Mouse (Mus musculus): ENCODE data around the gene Fam196b.
A peak's percentile ranks its signal among the peaks of the same experiment; 100 is the strongest.

Fam196b gene

DNA sequence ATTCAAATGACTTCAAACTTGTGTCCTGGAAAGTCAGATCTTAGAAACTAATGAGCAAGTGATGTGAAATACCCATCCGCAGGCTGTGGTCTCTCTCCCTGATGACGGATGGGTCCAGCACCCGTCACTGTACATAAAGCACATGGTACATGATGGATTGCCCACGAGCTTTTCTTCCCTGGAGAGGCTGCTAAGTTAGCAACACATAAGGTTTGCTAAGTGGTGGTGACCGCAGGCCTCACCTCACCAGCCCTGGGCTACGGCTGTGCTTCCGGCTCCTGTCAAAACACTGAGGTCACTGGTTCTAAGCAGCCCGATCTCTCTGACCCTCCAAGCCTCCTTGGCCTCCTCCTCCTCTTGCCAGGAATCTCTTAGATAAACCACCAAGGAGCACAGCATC is 91.7 kb downstream of the Fam196b start:
- no peak for DNase-seq (ENCODE audit: low spot score)

DNA sequence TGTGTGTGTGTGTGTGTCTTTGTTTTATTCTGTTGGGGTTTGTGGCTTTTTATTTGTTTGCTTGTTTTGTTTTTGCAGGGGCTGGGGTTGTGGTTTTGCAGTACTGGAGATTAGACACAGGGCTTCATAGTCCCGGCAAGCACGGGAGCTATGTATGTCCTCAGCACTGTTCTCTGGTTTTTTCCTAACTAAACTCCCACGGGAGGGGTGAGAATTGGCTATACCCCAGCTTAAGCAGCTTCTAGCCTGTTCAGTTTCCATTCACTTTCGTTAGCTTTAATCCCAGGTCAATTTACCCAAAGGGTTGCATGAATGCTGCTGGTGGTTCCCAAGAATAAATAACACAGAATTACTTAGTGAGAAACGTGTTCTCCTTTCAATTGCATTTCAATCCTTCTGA is 92.2 kb downstream of the Fam196b start:
- DNase-seq (ENCODE audit: low spot score): no peak

DNA sequence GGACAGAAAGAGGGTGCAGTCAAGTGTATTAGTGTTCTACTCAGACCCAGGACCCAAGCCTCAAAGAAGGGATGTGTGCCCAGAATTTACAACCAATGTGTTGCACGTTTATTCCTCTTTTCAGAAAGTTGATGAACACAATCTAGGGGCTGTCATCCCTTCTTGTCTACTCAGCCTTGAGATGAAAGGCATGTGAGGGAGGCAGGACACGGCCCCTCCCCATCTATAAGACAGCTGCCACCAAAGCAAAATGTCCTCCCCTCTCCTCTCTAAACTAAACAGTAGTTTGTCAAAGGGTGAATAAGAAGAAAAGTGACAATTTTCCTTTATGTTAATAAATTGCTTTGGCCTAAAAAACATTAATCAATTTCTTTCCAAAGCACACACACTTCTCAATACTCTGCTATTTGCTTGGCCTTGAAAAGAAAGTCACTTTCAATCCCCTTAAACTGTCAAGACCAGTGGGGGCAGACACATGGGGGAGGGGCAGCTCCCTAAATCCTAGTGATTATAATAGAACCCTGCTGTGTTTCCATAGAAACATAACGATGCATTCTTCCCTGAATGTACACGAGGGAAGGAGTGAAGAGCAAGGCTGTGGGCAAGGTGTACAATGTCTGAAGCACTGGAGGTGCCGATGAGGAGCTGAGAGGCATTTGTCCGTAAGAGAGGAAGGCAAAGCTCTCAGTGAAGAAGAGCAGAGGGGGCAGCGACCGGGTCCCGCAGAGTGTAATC is 101.4 kb downstream of the Fam196b start:
- no peak for DNase-seq (ENCODE audit: low spot score)

DNA sequence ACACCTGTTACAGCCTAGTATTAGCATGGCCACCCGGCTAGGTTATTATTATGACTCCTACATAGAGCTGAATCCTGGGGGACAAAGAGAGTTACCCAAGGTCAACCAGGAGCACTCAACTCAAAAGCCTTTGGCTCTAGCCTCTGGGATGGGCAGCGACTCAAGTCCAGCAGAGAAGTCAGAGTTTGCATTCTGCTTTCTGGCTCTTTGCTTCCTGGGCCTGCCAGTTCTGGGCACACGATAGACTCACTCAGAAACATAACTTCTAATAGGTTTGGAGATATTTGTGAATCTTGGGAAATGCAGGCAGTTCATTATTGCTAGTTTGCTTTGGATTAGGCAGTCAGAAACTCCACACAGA is 102.0 kb downstream of the Fam196b start:
- no peak for DNase-seq (ENCODE audit: low spot score)

DNA sequence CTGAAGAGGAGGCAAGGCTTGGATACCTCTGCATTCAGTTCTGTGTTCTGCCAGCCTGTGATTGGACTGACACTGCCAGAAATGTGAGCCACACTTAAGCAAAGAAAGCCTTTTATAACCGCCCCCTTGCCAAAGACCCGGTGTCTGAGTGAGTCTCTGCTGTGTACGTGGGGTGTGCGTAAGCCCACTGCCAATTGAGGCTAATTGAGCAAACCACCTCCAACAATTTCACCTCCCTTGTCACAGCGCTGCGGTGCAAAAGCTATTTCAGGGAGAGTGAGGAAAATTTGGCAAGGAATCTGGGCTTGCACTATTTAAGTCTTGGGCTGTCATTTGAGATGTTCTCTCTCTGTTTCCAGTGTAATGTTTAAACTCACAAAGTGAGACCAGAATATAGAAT is 106.4 kb downstream of the Fam196b start:
- DNase-seq (ENCODE audit: low spot score): no peak

DNA sequence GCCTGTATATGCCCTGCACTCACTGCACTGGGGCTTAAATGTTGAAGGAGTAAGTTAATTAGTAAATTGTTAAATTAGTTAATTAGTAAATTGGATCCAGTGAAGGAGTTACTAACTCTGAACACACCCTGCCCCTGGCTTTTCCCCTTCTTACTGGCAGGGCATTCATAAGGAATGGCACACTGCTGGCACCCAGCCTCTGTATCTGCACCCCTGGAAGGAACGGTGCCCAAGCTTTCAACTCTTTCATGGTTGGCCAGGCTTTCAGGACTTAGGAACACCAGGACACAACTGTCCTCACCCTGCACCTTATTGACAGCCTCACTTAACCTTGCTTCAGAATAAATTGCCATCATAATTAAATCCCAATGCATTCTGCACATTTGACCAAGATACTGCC is 109.9 kb downstream of the Fam196b start:
- no peak for DNase-seq (ENCODE audit: low spot score)

DNA sequence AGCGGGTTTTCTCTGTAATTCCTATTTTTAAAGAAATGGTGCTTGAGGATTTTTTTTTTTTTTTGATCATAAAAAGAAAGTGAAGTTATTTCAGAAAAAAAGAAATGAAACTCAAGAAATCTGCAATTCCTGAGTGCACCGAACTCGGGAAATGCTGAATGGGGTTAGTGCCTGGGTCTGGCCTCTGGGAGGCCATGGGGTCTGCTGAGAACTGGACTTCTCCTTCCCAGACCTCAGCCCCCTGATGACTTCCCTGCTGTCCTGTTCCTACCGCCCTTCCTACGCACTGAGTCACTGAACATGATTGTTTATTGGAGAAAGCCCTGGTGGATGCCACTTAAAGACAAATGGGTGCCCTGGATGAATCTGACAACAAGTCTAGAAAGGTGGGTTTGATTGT is 112.6 kb downstream of the Fam196b start:
- no peak for DNase-seq (ENCODE audit: low spot score)

DNA sequence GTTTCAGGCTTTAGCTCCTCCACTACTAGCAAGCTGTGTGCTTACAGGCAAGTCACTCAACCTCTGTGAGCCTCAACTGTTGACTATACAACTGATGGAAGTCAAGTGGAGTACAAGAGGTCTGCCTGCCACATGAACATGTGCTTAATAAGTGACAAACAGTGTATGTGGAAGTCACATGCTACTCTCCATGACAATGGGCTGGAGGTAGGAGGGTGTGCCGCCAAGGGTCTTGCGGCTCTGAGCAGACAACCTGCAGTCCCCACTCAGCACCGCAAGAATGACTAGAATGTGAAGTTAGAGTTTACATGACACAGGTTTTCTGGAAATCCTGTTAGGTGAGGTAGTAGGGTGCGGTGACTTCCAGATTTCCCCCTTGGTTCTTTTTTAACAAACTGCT is 116.3 kb downstream of the Fam196b start:
- no peak for DNase-seq (ENCODE audit: low spot score)

DNA sequence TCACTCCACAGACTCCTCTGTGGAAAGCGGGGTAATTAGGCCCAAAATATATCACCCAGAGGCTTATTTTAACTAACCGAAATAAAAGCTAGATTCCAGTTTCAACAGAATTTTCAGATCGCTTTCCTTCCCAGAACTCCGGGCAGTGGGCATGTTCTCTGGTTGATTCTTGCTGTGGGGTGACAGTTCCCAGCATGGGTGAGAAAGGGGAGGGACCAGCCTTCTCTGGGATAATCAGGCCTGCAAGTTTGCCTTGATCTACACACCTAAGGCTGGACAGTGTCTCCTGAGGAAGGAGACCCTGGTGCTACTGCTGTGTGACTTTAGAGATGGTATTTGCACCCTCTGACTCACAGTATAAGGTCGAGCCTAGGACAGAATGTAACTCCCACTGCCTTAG is 116.7 kb downstream of the Fam196b start:
- no peak for DNase-seq (ENCODE audit: low spot score)

DNA sequence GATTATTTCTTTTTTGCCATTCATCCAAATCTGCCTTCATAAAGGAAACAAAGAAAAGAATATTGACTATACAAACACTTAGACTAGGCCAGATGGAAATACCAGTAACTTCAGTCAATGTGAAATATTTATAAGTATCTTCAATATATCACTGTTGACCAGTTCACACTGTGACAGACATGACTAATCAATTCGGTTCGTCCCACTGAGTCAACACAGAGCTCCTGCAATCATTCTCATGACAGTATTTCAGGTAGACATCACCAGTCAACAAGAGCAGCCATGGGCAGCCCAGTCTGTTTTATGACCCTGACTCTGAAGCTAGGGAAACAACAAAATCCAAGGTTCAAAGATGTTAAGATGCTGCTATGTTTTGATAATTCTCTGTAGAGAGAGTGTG is 117.4 kb downstream of the Fam196b start:
- no peak for DNase-seq (ENCODE audit: low spot score)

DNA sequence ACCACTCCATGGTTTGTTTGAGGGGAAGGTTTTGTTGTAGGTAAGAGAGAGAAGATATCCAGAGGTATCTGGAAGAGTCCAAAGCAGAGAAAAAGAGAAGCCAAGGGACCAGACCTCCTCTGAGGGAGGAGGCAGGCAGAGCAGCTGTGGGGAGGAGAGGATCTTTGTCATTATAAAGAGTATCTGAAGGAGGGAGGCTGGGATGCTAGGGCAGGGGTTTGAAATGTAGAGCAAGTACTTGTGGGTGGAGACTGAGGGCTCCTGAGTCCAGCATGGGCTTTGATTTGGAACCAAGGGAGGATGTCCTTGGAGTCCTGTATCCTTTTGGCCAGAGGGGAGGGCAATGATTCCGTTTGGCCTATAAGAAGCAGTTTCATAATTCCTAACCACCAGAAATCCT is 122.8 kb downstream of the Fam196b start:
- no peak for DNase-seq (ENCODE audit: low spot score)

DNA sequence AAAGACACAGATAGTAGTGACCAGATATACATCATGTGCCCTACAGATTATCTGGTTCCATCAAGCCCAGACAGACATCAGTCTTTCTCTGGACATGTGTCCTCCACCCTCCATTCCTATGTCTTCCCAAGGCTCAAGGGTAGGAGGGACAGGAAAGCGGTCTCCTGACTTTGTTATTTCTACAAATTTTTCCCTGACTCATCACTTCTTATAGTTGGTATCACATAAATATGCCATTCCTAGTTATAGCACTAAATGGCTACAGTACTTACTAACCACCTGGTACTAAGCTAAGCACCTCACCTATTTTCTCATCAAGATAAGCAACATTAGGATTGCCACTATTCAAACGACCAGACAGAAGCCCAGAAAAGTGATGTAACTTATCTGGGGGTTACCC is 123.8 kb downstream of the Fam196b start:
- DNase-seq (ENCODE audit: low spot score): no peak

DNA sequence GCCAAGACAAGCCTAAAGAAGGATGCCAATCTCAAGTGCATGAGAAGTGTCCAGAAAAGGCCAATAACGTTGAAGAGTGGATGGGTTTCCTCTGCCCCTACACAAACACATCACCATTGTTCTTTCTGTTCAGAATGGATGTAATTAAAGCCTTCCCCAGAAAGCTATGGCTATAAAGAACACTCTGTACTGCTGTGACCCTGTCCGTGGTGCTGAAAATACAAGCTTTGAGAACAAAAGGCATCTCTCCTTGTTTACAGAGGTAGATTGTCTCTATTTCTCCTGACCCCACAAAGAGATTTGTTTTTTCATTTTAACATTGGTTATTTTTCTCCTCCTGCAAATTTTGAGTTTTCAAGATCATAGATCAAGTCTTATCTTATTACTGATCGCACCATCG is 133.3 kb downstream of the Fam196b start:
- peak; percentile 18 for DNase-seq (ENCODE audit: low spot score)

DNA sequence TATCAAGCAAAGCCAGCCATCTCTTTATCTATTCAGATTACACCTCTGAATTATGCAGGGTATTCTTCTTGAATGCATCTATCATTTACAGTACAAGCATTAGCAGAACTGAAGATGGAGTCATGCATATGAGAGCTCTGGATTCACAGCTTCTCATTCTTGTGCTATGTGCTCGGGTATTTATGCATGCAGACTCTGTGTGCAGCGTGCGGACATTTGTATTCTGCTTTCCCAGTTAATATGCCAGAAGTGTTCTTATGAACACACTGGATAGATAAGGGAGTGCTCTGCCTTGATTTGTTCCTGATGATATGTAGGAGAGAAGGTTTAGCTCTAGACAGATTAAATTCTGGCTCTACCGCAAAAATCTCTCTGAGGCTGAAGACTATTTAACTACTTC is 135.3 kb downstream of the Fam196b start:
- DNase-seq (ENCODE audit: low spot score): no peak

DNA sequence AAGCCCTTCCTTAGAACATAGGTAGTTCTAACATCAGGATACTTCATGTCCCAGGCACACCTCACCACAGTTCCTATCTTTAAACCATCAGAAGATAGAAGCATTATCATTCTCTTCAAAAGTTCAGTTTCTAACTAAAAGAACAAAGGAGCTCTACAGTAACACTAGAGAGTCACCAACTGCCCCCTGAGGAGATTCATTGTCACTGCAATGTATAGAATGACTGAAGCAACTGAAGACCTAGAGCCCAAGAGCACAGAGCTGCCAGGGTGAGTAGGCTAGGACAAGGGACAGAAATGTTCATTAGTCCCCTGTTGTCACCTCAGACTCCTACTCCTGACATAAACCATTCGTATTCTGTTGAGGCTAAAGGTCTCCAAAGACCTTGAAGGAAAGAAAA is 152.4 kb downstream of the Fam196b start:
- DNase-seq (ENCODE audit: low spot score): no peak

DNA sequence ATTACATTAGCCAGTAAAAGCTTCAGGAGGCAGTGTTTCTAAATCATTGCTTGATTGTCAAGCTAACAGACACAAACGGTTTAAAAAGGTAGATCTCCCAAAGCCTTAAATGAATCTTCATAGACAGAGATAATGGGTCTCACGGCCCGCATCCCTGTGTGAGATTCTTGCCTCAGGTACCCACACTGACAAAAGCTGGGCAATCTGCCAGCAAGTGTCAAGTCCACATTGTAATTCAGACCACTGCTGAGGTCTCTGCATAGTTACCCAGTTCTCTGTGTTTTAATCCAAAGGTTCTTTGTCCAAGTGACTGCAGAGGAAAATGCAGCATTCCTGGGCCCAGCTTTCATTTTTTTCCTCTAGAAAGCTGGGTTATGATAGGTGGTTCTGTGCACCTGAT is 153.9 kb downstream of the Fam196b start:
- no peak for DNase-seq (ENCODE audit: low spot score)

DNA sequence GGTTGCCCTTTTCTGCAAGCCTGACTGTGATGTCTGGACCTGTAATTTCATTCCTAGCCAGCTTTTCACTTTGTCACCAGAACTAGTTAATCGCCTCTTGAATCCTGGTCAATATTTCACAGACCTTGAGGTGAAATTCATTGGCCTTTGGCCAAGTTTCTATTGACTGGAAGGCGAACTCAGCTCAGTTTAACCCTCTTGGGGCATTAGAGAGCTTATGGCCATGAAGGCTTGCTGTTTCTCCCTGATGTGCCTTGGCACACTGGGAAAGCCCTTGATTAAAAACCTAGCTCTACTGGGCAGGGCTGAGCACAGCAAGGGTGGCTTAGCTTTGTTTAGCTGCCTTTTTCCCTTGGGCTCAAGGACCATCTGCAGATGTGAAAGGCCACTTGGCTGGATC is 155.2 kb downstream of the Fam196b start:
- no peak for DNase-seq (ENCODE audit: low spot score)

Data from urinary bladder, postnatal 14 days (tissue).